ENCODE assay signal across 7 mouse cellular contexts in genomic region chr5:24364963-24365362, GRCm38 (mm10). TPM values are rescaled to one million over a fixed set of nuclear protein-coding genes. Genes with fewer than 3 reads are reported as not detected.
A peak's percentile ranks its signal among the peaks of the same experiment; 100 is the strongest.
DNase-seq lines count a peak whose midpoint lies in the region; ATAC-seq and TF ChIP-seq lines count a peak whose summit lies in the region.

No protein-coding gene starts in this region.

- DNase-seq in heart, postnatal 0 days (ENCODE audit: low spot score) = no peak
- no peak for DNase-seq in heart, adult 8-10 months (ENCODE audit: low spot score)
- DNase-seq in hindbrain, postnatal 0 days (ENCODE audit: low spot score) = no peak
- no peak for DNase-seq in cerebellum, adult 9-11 months

- no peak for ATAC-seq in heart, postnatal 0 days (ENCODE audit: insufficient read depth, low read depth)
- no peak for ATAC-seq in midbrain, embryonic 16.5 days
- no peak for ATAC-seq in midbrain, embryonic 15.5 days (replicated peaks)
- no peak for ATAC-seq in hindbrain, postnatal 0 days
- no peak for ATAC-seq in stomach, embryonic 16.5 days (ENCODE audit: insufficient read depth, low FRiP score)

- 70% methylated on average over 10 of the region's 10 CpGs for WGBS in heart, postnatal 0 days
- 83% methylated on average over 10 of the region's 10 CpGs for WGBS in midbrain, embryonic 16.5 days
- WGBS in midbrain, embryonic 15.5 days = 86% methylated on average over 10 of the region's 10 CpGs
- WGBS in hindbrain, postnatal 0 days = 83% methylated on average over 10 of the region's 10 CpGs
- 84% methylated on average over 10 of the region's 10 CpGs for WGBS in stomach, embryonic 16.5 days

- peak overlapping the region; percentile 39 for H3K4me3 ChIP-seq in heart, postnatal 0 days (ENCODE audit: low read depth, low read length)
- H3K4me3 ChIP-seq in midbrain, embryonic 16.5 days (ENCODE audit: low read depth, low read length) = no peak overlapping the region
- H3K4me3 ChIP-seq in midbrain, embryonic 15.5 days = no peak overlapping the region
- 0 out of 2 replicates have a peak overlapping the region, but pooled peaks have one; percentile 7 for H3K4me3 ChIP-seq in hindbrain, postnatal 0 days (ENCODE audit: low read length)
- H3K4me3 ChIP-seq in stomach, embryonic 16.5 days (replicated peaks; ENCODE audit: low read length) = peak overlapping the region; percentile 23

- H3K27ac ChIP-seq in heart, postnatal 0 days (ENCODE audit: low read depth) = peak overlapping the region; percentile 83
- H3K27ac ChIP-seq in midbrain, embryonic 16.5 days (ENCODE audit: low read length) = no peak overlapping the region
- no peak overlapping the region for H3K27ac ChIP-seq in midbrain, embryonic 15.5 days
- H3K27ac ChIP-seq in hindbrain, postnatal 0 days = no peak overlapping the region
- H3K27ac ChIP-seq in stomach, embryonic 16.5 days (ENCODE audit: low read length) = peak overlapping the region; percentile 22; the same call in 1 of the 2 replicates

- no peak for TF ChIP-seq EP300 in heart, postnatal 0 days (IDR thresholded peaks at IDR 0.05; ENCODE audit: low read depth)

- 0 out of 2 replicates have a peak, but pooled peaks cover 2% of the 10 kb centered on the region for H3K4me1 ChIP-seq in heart, postnatal 0 days (ENCODE audit: control insufficient read depth, insufficient read depth)
- H3K4me1 ChIP-seq in midbrain, embryonic 16.5 days (ENCODE audit: control insufficient read depth, insufficient read depth, low read length) = 0 out of 2 replicates have a peak, but pooled peaks cover 3% of the 10 kb centered on the region
- H3K4me1 ChIP-seq in midbrain, embryonic 15.5 days = peaks cover 7% of the 10 kb centered on the region
- no peaks in the 10 kb centered on the region for H3K4me1 ChIP-seq in hindbrain, postnatal 0 days (ENCODE audit: insufficient read depth, low read length)
- H3K4me1 ChIP-seq in stomach, embryonic 16.5 days (ENCODE audit: control insufficient read depth, insufficient read depth, low read length) = 0 out of 2 replicates have a peak, but pooled peaks cover 3% of the 10 kb centered on the region

- no peak for TF ChIP-seq CTCF in heart, postnatal 0 days (IDR thresholded peaks at IDR 0.05; ENCODE audit: low read depth)
- no peak for TF ChIP-seq CTCF in hindbrain, postnatal 0 days (IDR thresholded peaks at IDR 0.05; ENCODE audit: low read depth)

- H3K9me3 ChIP-seq in heart, postnatal 0 days (replicated peaks; ENCODE audit: control insufficient read depth, low read length) = no peaks in the 10 kb centered on the region
- no peaks in the 10 kb centered on the region for H3K9me3 ChIP-seq in midbrain, embryonic 16.5 days (replicated peaks; ENCODE audit: control insufficient read depth, low read length, poor library complexity, severe bottlenecking)
- no peaks in the 10 kb centered on the region for H3K9me3 ChIP-seq in midbrain, embryonic 15.5 days
- no peaks in the 10 kb centered on the region for H3K9me3 ChIP-seq in hindbrain, postnatal 0 days (ENCODE audit: low read length)
- no peaks in the 10 kb centered on the region for H3K9me3 ChIP-seq in stomach, embryonic 16.5 days (replicated peaks; ENCODE audit: control insufficient read depth, low read length)

- H3K4me2 ChIP-seq in heart, postnatal 0 days (ENCODE audit: low read depth, low read length) = peak overlapping the region; percentile 53
- no peak overlapping the region for H3K4me2 ChIP-seq in midbrain, embryonic 16.5 days (ENCODE audit: low read length)
- no peak overlapping the region for H3K4me2 ChIP-seq in midbrain, embryonic 15.5 days
- H3K4me2 ChIP-seq in hindbrain, postnatal 0 days (ENCODE audit: low read depth, low read length) = no peak overlapping the region
- 0 out of 2 replicates have a peak overlapping the region, but pooled peaks have one; percentile 5 for H3K4me2 ChIP-seq in stomach, embryonic 16.5 days (ENCODE audit: low read depth, low read length)

- H3K36me3 ChIP-seq in heart, postnatal 0 days (replicated peaks; ENCODE audit: control insufficient read depth, insufficient read depth, low read length) = 0 out of 2 replicates have a peak, but pooled peaks cover 7% of the 10 kb centered on the region
- H3K36me3 ChIP-seq in midbrain, embryonic 16.5 days (ENCODE audit: control insufficient read depth, insufficient read depth, low read length) = no peaks in the 10 kb centered on the region
- H3K36me3 ChIP-seq in midbrain, embryonic 15.5 days (replicated peaks) = no peaks in the 10 kb centered on the region
- H3K36me3 ChIP-seq in hindbrain, postnatal 0 days (ENCODE audit: insufficient read depth, low read length) = no peaks in the 10 kb centered on the region
- no peaks in the 10 kb centered on the region for H3K36me3 ChIP-seq in stomach, embryonic 16.5 days (ENCODE audit: control insufficient read depth, insufficient read depth, low read length)

- H3K27me3 ChIP-seq in heart, postnatal 0 days (ENCODE audit: control insufficient read depth, insufficient read depth, low read length) = no peaks in the 10 kb centered on the region
- H3K27me3 ChIP-seq in midbrain, embryonic 16.5 days (ENCODE audit: control insufficient read depth, insufficient read depth, low read depth, low read length) = no peaks in the 10 kb centered on the region
- H3K27me3 ChIP-seq in midbrain, embryonic 15.5 days (replicated peaks) = no peaks in the 10 kb centered on the region
- no peaks in the 10 kb centered on the region for H3K27me3 ChIP-seq in hindbrain, postnatal 0 days (ENCODE audit: insufficient read depth, low read length)
- H3K27me3 ChIP-seq in stomach, embryonic 16.5 days (ENCODE audit: control insufficient read depth, insufficient read depth, low read length) = no peaks in the 10 kb centered on the region

- peak overlapping the region; percentile 47 for H3K9ac ChIP-seq in heart, postnatal 0 days (replicated peaks; ENCODE audit: low read depth, low read length)
- 0 out of 2 replicates have a peak overlapping the region, but pooled peaks have one; percentile 14 for H3K9ac ChIP-seq in midbrain, embryonic 16.5 days (ENCODE audit: low read depth, low read length)
- no peak overlapping the region for H3K9ac ChIP-seq in midbrain, embryonic 15.5 days
- H3K9ac ChIP-seq in hindbrain, postnatal 0 days (replicated peaks; ENCODE audit: low read length) = no peak overlapping the region
- H3K9ac ChIP-seq in stomach, embryonic 16.5 days (ENCODE audit: low read length) = 0 out of 2 replicates have a peak overlapping the region, but pooled peaks have one; percentile 48

RNA-seq across cellular contexts. Expression of gene Nos3, which starts 0.4 kb away (rescaled TPM):
- total RNA-seq in heart, postnatal 0 days (2014; rRNA removed; ENCODE audit: low replicate concordance) = 50.9 and 52.1 TPM in 2 replicates
- polyA plus RNA-seq in heart, postnatal 0 days (2015; fragmentation: Nextera tagmentation; extraction: Ambion mirVana) = 21.1 and 25.6 TPM in 2 replicates
- total RNA-seq in heart, adult 8-10 months (2022) = 10 to 100 TPM; 21.4 to 26.9 (median 23.8) TPM
- 8.8 and 9.7 TPM in 2 replicates for polyA plus RNA-seq in midbrain, embryonic 16.5 days (2015; fragmentation: Nextera tagmentation; extraction: Ambion mirVana)
- 10.9 and 11.9 TPM in 2 replicates for polyA plus RNA-seq in midbrain, embryonic 15.5 days (2015; fragmentation: Nextera tagmentation; extraction: Ambion mirVana)
- 8.7 and 13.3 TPM in 2 replicates for total RNA-seq in hindbrain, postnatal 0 days (2014; rRNA removed)
- polyA plus RNA-seq in hindbrain, postnatal 0 days (2015; fragmentation: Nextera tagmentation; extraction: Ambion mirVana) = 7.2 and 7.4 TPM in 2 replicates
- polyA plus RNA-seq in stomach, embryonic 16.5 days (2015; fragmentation: Nextera tagmentation; extraction: Ambion mirVana) = 6.5 and 7.3 TPM in 2 replicates

RNA-seq across cellular contexts. Expression of gene Kcnh2, which starts 13.6 kb away (rescaled TPM):
- 86.1 and 120 TPM in 2 replicates for total RNA-seq in heart, postnatal 0 days (2014; rRNA removed; ENCODE audit: low replicate concordance)
- 29.4 and 32.1 TPM in 2 replicates for polyA plus RNA-seq in heart, postnatal 0 days (2015; fragmentation: Nextera tagmentation; extraction: Ambion mirVana)
- 10 to 100 TPM; 48.8 to 95.2 (median 71.0) TPM for total RNA-seq in heart, adult 8-10 months (2022)
- 11.4 and 11.7 TPM in 2 replicates for polyA plus RNA-seq in midbrain, embryonic 16.5 days (2015; fragmentation: Nextera tagmentation; extraction: Ambion mirVana)
- 11.8 and 13.9 TPM in 2 replicates for polyA plus RNA-seq in midbrain, embryonic 15.5 days (2015; fragmentation: Nextera tagmentation; extraction: Ambion mirVana)
- total RNA-seq in hindbrain, postnatal 0 days (2014; rRNA removed) = 55.9 and 70.5 TPM in 2 replicates
- polyA plus RNA-seq in hindbrain, postnatal 0 days (2015; fragmentation: Nextera tagmentation; extraction: Ambion mirVana) = 10.8 and 11.5 TPM in 2 replicates
- 5.6 and 6.5 TPM in 2 replicates for polyA plus RNA-seq in stomach, embryonic 16.5 days (2015; fragmentation: Nextera tagmentation; extraction: Ambion mirVana)

RNA-seq across cellular contexts. Expression of gene Atg9b, which starts 27.0 kb away (rescaled TPM):
- 0.15 and 0.66 TPM in 2 replicates for total RNA-seq in heart, postnatal 0 days (2014; rRNA removed; ENCODE audit: low replicate concordance)
- 0.34 and 0.47 TPM in 2 replicates for polyA plus RNA-seq in heart, postnatal 0 days (2015; fragmentation: Nextera tagmentation; extraction: Ambion mirVana)
- 1 to 10 TPM in 2 of 4 experiments, under 1 TPM in 2; 0.73 to 1.7 (median 1.1) TPM for total RNA-seq in heart, adult 8-10 months (2022)
- polyA plus RNA-seq in midbrain, embryonic 16.5 days (2015; fragmentation: Nextera tagmentation; extraction: Ambion mirVana) = 3.8 and 4.4 TPM in 2 replicates
- polyA plus RNA-seq in midbrain, embryonic 15.5 days (2015; fragmentation: Nextera tagmentation; extraction: Ambion mirVana) = 2.3 and 2.9 TPM in 2 replicates
- total RNA-seq in hindbrain, postnatal 0 days (2014; rRNA removed) = 8.8 and 9.8 TPM in 2 replicates
- 5.1 and 6.1 TPM in 2 replicates for polyA plus RNA-seq in hindbrain, postnatal 0 days (2015; fragmentation: Nextera tagmentation; extraction: Ambion mirVana)
- polyA plus RNA-seq in stomach, embryonic 16.5 days (2015; fragmentation: Nextera tagmentation; extraction: Ambion mirVana) = 4.2 and 5.9 TPM in 2 replicates

RNA-seq across cellular contexts. Expression of gene Abcb8, which starts 28.5 kb away (rescaled TPM):
- total RNA-seq in heart, postnatal 0 days (2014; rRNA removed; ENCODE audit: low replicate concordance) = 141 and 159 TPM in 2 replicates
- polyA plus RNA-seq in heart, postnatal 0 days (2015; fragmentation: Nextera tagmentation; extraction: Ambion mirVana) = 69.2 and 73.2 TPM in 2 replicates
- 100 to 1,000 TPM in 2 of 4 experiments, 10 to 100 TPM in 2; 96.5 to 106 (median 101) TPM for total RNA-seq in heart, adult 8-10 months (2022)
- 49.2 and 54.9 TPM in 2 replicates for polyA plus RNA-seq in midbrain, embryonic 16.5 days (2015; fragmentation: Nextera tagmentation; extraction: Ambion mirVana)
- 57.1 and 60.0 TPM in 2 replicates for polyA plus RNA-seq in midbrain, embryonic 15.5 days (2015; fragmentation: Nextera tagmentation; extraction: Ambion mirVana)
- total RNA-seq in hindbrain, postnatal 0 days (2014; rRNA removed) = 63.2 and 90.6 TPM in 2 replicates
- 41.9 and 43.5 TPM in 2 replicates for polyA plus RNA-seq in hindbrain, postnatal 0 days (2015; fragmentation: Nextera tagmentation; extraction: Ambion mirVana)
- 48.4 and 61.7 TPM in 2 replicates for polyA plus RNA-seq in stomach, embryonic 16.5 days (2015; fragmentation: Nextera tagmentation; extraction: Ambion mirVana)

RNA-seq across cellular contexts. Expression of gene Asic3, which starts 48.2 kb away (rescaled TPM):
- total RNA-seq in heart, postnatal 0 days (2014; rRNA removed; ENCODE audit: low replicate concordance) = not detected in 2 replicates
- 0.08 and 0.10 TPM in 2 replicates for polyA plus RNA-seq in heart, postnatal 0 days (2015; fragmentation: Nextera tagmentation; extraction: Ambion mirVana)
- under 1 TPM in 1 of 4 experiments, not detected in 3; 0.16 TPM for total RNA-seq in heart, adult 8-10 months (2022)
- polyA plus RNA-seq in midbrain, embryonic 16.5 days (2015; fragmentation: Nextera tagmentation; extraction: Ambion mirVana) = 0.24 TPM in 1 of 2 replicates, not detected in the other
- 0.20 and 0.35 TPM in 2 replicates for polyA plus RNA-seq in midbrain, embryonic 15.5 days (2015; fragmentation: Nextera tagmentation; extraction: Ambion mirVana)
- 0.37 and 1.9 TPM in 2 replicates for total RNA-seq in hindbrain, postnatal 0 days (2014; rRNA removed)
- 0.58 and 1.3 TPM in 2 replicates for polyA plus RNA-seq in hindbrain, postnatal 0 days (2015; fragmentation: Nextera tagmentation; extraction: Ambion mirVana)
- polyA plus RNA-seq in stomach, embryonic 16.5 days (2015; fragmentation: Nextera tagmentation; extraction: Ambion mirVana) = 0.23 and 0.52 TPM in 2 replicates

Comparison
In these comparisons a context has a peak if more than half of its experiments do, and no peak if none do; other contexts are left out.
1. H3K9ac ChIP-seq: peak in heart, postnatal 0 days (single experiment), midbrain, embryonic 16.5 days (single experiment) and stomach, embryonic 16.5 days (single experiment); none in midbrain, embryonic 15.5 days (single experiment) and hindbrain, postnatal 0 days (single experiment).
2. H3K27ac ChIP-seq: peak in heart, postnatal 0 days (single experiment) and stomach, embryonic 16.5 days (single experiment); none in midbrain, embryonic 16.5 days (single experiment), midbrain, embryonic 15.5 days (single experiment) and hindbrain, postnatal 0 days (single experiment).
3. H3K4me2 ChIP-seq: peak in heart, postnatal 0 days (single experiment) and stomach, embryonic 16.5 days (single experiment); none in midbrain, embryonic 16.5 days (single experiment), midbrain, embryonic 15.5 days (single experiment) and hindbrain, postnatal 0 days (single experiment).
4. H3K4me3 ChIP-seq: peak in heart, postnatal 0 days (single experiment), hindbrain, postnatal 0 days (single experiment) and stomach, embryonic 16.5 days (single experiment); none in midbrain, embryonic 16.5 days (single experiment) and midbrain, embryonic 15.5 days (single experiment).